Mouse (Mus musculus) R1 (cell line): ENCODE data around the gene Nynrin.
A peak's percentile ranks its signal among the peaks of the same experiment; 100 is the strongest.

Experiments used
- DNase-seq: peaks from one replicate; pipeline ENCODE4 v3.0.0-alpha.2; 2018; ENCODE audit warnings: low read depth, low spot score

Gene Nynrin

DNA sequence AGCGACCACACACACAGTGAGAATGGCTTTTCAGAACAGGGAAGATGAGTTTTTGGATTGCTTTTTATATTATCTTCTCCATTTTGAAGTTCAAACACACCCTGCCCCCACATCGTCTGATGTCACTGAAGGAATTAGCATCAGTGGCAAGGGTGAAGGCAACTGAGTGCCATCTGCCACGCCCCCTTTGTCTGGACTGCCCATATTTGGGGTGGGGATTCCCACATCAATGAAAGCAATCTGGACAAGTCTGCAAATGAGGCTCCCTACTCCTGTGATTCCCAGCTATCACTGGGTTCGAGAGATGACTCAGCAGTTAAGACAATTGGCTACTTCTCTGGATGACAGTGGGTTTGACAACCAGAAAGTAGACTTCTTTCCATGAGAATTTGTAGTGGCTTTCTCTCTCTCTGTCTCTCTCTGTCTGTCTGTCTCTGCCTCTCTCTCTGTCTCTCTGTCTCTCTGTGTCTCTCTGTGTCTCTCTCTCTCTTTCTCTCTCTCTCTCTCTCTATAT lies 12.9 kb upstream of the Nynrin start:
- peak; percentile 90 for DNase-seq

GRCm38 (mm10) chr14:55842794-55843193 lies 11.0 kb upstream of the Nynrin start:
- DNase-seq, result no peak

DNA sequence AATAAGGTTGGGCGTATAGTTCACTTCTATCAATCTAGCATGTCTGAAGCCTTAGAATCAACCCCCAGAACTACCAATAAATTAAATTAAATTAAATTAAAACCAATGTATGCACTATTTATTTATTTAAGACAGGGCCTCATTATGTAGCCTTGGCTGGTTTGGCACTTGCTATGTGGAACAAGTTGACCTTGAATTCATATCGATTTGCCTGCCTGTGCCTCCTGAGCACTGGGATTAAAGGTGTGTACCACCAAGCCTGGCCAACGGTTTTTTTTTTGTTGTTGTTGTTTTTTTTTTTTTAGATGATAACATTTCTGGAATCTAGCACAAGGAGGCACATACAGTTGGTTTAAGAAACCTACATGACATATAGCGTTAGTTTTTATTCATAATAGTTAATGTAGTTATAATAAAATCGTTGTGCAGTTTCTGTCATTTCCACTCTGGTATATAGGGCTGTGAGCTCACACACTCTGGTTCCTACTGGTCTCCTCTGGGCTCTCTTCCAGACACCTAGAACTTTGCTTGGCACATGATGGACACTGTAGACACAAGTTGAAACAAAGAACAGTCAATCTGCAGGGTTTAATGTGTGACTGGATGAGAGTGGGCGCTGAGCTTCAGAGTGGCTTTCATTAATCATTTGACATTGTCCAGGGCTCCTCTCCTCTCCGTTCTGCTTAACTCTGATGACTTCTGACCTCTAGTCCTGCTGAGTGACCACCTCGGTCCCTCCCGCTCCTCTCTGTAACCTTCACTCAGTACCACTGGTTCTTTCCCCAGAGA lies 8.1 kb upstream of the Nynrin start:
- no peak for DNase-seq

- peak; percentile 83 for DNase-seq
Measured at GRCm38 (mm10) chr14:55850885-55851284, 2.9 kb upstream of the Nynrin start.

DNA sequence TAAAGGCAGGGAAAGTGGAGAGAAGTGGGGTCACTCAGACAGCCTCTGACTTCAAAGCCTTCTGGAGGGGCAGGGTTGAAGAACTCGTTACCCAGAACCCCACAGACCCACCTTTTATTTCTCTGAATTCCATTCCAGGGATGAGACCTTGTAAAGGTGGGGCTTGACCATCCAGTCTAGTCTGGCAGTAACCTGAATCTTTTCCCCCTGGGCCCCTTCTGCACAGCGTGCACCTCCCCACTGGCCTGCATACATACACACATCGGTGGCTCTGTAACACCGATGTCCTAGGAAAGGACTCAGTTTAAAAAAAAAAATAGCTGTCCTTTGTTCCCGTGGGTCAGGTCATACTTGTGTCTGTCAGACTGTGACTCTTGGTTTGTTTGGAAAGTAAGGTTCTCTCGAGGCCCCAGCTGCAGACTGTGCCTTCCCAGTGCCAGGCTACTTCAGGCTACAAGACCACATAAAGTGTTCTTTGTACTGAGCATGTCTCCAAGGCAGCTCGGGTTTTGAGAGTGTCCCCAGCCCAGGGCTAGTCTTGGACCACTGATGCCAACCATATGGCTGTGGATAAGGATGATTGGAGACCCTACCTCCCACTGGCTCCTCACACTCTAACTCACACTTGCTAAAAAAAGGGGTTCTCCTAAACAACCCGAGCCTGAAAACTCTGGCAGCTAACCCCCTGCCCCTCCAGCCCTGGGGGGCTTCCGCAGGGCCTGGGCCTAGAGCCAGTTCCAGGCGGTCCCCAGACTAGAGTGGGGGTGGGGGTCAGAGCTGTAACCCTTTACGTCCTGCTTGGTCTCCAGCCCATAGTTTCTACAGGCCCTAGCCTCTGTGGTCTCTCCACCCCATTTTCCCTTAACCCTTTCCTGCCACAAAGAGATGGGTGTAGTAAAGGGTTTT lies 911 bp upstream of the Nynrin start:
- DNase-seq, result peak; percentile 73

GRCm38 (mm10) chr14:55854406-55855100 lies 743 bp downstream of the Nynrin start:
- no peak for DNase-seq

DNA sequence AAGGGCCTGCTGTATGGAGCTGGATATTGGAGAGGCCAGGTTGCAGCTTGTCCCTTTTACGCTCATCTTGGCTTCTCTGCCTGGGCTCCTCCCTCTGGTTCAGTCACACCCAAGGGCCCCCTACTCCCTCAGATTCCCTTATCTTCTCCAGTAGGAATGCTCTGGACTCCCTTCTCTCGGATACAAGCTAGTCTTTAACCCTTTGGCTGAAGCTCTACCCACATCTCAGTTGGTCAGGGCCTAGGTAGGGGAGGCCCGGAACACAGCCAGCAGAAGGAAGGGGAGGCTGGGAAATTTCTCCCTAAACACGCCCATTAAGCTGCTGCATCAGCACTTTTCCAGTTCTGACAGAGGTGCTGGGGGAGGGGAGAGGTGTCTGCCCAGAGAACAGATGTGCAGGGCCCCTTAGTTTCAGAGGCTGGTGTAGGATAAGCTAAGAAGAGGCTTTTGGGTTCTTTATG lies 1.3 kb downstream of the Nynrin start:
- DNase-seq, result peak; percentile 76

DNA sequence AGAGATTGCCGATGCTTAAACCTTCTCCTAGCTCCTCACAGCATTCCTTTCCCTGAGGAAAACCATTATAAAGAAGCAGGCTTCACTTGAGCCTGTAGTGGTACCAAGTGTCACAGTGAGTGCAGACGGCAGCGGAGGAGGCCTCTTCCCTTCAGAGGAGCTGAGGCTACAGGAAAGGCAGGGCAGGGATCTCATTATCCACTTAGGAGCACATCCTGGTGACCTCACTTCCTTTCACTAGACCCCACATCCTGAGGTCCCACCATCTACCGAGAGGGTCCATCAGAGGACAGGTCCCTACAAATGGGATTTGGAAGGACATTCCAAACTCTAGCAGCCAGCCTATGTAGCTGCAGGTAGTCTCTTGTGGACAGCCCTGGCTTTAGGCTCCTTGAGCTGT lies 3.8 kb downstream of the Nynrin start:
- no peak for DNase-seq

- peak; percentile 58 for DNase-seq
Measured at GRCm38 (mm10) chr14:55862186-55862585, 8.4 kb downstream of the Nynrin start.

- no peak for DNase-seq
Measured at GRCm38 (mm10) chr14:55862970-55863369, 9.2 kb downstream of the Nynrin start.

DNA sequence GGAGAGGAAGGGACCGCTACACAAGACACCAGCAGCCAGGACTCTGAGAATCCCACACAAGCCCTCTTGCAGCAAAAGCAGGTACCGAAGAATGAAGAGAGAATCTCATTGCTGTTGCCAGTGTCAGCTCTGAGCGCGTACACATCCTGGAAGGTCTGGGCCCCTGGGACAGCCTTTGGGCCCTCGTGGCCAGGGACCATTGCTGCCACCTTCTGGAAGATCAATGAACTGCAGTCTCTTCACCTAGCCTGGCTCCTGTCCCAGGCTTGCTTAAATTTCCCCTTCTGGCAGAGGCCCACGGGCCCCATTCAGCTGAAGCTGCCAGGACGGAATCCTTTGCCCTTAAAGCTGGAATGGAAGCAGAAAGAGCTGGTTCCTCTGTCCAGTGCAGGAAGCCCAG lies 10.0 kb downstream of the Nynrin start:
- DNase-seq, result peak; percentile 87

DNA sequence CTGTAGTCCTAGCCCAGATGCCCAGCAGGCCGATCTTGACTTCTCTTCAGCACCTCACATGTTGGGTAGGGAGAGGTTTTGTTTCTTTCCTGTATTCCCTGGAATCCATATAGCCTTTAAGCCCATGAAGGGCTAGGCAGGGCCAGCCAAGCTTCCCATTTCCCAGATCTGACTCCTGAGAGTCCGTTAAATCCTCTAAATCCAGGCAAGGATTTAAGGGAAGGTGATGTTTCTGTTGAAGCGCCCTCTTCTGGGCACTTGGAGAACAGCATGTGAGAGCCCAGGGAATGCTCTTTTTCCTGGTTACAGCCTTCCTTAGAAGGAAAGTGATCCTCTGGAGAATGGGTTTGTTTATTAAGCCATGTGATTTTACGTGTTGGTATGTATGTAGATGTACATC lies 13.2 kb downstream of the Nynrin start:
- DNase-seq, result peak; percentile 78

DNA sequence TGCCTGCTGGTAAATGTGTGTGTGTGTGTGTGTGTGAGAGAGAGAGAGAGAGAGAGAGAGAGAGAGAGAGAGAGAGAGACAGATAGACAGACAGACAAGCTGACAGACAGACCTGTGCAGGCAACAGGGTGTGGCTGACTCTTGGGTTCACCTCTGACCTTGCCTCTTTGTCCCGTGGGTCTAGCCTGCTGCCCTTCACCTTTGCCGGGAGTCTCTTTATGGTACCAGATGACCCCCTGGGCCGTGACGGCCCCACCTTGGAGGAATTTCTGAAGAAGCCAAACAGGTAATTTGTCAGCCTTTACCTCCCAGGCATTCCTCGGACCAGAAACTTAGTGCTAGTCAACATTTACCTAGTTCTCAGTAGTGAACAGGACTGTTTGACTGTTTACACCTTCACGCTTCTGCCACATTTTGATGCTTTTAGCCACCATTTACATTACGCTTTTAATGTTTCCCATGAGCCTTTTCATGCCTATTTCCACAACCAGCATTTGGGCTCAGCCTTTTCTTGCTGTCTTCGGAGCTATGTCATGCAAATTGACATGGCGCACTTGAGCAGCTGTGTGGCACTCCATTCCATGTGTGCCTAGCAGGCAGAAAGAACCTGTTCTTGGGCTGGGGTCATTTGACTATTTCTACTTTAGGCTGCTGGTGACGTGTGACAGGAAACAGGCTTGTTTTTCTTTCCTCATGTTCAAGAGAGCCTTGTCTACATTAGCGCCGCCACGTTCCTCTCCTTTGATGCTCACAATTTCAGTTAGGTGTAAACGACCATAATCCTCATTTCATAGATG lies 14.6 kb downstream of the Nynrin start:
- DNase-seq, result peak; percentile 87

DNA sequence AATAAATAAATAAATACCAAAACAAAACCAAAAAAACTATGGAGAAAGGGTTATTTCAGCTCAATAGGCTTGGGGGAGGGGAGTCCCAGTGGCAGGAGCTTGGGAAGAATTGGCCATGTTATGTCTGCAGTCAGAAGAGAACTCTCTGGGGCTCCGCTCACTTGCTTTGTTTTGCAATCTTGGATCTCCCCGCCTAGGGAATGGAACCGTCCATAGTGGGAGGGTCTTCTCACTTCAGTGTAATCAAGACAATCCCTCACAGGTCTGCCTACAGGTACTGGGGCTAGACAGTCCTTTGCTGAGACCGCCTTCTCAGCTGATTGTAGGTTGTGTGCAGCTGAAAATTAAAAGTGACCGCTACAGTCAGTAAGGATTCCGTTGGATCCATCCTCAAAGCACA lies 15.7 kb downstream of the Nynrin start:
- peak; percentile 75 for DNase-seq

- no peak for DNase-seq
Measured at GRCm38 (mm10) chr14:55872039-55872438, 18.2 kb downstream of the Nynrin start.

- no peak for DNase-seq
Measured at GRCm38 (mm10) chr14:55872551-55872950, 18.7 kb downstream of the Nynrin start.

- DNase-seq, result no peak
Measured at GRCm38 (mm10) chr14:55873242-55873713, 19.5 kb downstream of the Nynrin start.

- peak; percentile 85 for DNase-seq
Measured at GRCm38 (mm10) chr14:55873714-55874683, 20.2 kb downstream of the Nynrin start.

DNA sequence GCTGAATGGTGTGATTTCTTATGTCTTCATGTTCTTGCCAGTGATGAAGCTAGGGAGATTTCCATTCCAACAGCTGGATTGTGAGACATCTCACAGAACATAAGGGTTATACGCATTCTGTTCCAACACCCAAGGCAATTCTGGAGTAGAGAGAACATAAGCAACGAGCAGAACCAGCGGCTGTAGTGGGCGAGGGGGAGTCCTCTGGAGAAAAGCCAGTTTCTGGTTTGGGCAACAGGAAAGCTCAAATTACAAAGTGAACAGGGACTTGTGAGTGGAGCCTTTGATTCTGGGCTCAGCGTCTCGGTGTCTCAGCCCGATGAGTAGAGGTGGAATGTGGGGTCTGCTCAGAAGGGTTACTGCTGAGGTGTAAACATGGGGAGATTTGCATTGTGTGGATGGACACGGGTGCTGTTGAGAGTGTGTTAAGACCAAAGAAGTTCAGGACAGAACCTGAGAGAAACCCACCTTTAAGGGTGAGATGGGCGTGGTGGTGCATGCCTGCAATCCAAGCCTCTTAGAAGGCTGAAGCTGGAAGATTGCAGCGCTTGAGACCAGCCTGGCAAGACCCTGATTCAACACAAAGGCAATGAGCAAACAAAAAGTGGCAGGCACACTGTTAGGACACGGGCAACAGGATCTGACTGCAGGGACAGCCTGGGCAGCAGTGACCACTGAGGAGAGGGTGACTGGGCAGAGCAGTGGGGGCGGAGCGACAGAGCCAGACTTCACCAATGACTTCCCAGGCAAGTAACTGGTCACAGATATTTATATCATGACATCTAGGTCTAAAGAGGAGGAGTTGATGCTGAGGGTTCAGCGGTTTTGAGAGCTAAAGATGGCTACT lies 23.9 kb downstream of the Nynrin start:
- DNase-seq, result no peak
